Mouse (Mus musculus) spleen, adult 10 weeks (tissue): Measurements from ENCODE around the gene Tubg2. TPM values are rescaled to one million over a fixed set of nuclear protein-coding genes. Genes with fewer than 3 reads are reported as not detected.

Experiments used
- polyA plus RNA-seq: library from polyadenylated mRNA; stranded (reverse); fragments of 350-450 nt; fragmentation: Illumina TruSeq; extraction: RNeasy Lipid Tissue Mini Kit (QIAGEN cat#74804); gene quantifications from one replicate; pipeline ENCODE4 v1.2.3, GENCODE M21; 2015; ENCODE audit warnings: low replicate concordance; ENCODE audit not compliant: insufficient read depth

The Tubg2 gene
- 1.6 TPM for polyA plus RNA-seq

DNA sequence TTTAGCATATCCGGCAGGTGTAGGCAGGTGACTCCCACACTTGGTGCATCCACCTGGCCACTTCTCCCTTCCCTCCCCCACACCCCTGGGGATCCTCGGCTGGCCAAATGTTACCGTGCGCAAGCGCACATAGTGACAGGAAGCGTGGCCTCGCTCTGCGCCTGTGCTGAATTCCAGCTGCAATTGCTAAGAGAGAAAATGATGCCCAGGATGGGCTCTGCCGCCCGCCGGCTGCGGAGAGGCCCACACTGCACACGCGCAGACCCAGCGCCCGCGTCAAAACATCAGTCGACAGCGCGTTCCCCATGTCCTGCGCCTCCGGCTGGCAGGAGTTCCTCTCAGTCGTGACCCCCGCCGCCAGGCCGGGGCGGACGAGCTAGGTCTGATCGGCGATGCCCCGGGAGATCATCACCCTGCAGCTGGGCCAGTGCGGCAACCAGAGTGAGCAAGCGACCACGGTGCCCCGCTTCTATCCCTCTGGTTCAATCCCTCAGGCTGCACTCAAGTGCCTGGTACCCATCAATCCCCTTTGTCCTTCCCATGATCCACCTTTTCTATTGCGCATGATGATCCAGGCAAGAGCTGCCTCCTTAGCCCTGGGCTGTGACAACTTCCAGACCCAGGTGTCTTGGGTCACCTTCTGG, at the start of gene Tubg2:
TSS of gene Tubg2 (plus strand) at position 180 of the 644 bp plus-strand sequence.

DNA sequence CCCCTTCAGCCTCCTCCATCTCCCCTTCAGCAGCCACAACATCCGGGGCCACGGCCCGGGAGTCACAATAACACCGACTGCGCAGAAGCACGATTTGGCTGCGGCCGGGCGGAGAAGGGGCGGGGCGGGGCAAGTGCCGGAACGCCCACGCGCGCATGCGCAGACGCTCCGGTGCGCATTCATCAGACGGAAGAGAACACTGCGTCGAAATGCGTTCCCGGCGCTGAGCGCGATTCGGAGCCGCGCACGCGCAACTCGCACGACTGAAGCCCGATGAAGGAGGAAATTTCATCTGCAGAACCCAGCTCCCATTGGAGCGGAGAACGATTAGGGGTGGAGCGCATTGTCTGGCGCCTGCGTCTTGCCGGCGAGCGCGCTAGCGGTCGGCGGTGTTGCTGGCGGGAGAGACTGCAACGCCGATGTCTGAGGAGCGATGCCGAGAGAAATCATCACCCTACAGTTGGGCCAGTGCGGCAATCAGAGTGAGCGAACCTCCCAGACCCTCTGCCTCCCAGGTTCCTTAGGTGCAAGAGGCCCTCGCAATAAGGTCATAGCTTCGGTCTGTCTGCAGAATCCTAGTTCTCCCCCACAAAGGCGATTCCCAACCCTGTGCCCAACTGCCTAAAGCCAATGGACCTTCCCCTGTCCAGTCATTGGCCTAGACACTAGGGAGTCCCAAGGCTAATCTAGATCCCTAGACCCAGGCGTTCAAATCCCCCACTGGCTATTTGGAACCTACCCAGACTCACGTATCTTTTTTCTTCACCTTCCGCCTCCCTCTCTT, 35.8 kb upstream of the Tubg2 start, which contains the start of the genes Retreg3 and Tubg1:
TSS of gene Retreg3 (minus strand) at position 133 of the 784 bp plus-strand sequence.
TSS of gene Tubg1 (plus strand) at position 178 of the 784 bp plus-strand sequence.

DNA sequence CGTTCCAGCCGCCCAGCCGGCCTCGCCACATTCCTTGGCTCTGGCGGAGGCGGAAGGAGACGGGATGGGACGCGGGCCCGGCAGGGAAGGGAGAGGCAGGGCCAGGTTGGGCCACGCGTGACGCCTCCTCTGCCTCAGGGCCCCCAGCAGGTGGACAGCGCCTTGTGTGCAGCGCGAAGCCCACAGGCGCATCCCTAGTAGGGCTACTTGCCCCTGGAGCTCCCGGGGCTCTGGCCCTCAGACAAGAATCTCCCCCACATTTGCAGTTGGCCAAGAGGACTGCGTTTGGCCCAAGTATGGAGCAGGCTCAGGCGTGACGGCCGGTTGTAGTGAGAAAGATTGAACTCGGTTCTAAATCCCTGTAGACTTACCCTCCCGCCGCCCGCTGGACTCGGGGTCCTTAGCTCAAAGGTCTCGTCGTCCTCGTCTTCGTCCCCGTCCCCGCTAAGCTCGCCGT, 14.7 kb downstream of the Tubg2 start, which contains the start of gene Cntnap1:
TSS of gene Cntnap1 (plus strand) at position 170 of the 457 bp plus-strand sequence.

DNA sequence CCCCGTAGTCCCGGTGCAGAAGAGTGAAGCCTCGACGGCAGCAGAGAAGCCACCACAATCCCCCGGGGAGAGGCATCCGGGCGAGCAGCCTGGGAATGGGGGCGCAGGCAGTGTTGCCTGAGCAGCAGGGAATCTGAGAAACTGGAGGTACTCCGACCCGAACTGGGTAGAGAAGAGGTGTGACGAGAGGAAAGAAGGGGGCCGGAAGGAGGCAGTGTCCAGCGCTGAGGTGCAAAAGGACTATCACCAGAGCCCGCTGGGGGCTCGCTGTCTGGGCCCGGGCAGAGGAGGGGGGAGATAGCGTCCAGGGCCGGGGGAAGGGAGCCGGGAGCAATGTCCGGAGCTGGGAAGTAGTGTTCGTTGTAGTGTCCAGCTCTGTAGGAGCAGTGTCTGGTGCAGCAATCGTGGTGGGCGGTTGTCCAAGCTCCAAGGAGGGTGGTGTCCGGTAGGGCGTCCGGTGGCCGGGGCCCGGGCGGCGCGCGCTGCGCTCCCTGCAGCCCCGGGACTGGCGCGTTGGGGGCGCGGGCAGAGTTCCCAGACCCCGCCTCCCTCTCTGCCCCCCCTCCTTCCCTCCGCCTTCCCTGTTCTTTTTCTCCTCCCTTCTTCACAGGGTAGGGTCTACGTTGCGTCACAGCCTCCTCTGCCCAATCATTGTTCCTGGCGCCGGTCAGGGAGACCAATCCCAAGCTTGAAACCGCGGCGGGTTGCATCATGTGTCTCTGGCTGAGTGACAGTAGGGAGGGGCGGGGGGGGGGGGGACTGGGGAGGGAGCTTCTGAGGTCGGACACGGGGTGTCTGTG, 15.3 kb downstream of the Tubg2 start, which contains the start of gene Plekhh3:
TSS of gene Plekhh3 (minus strand) at position 541 of the 800 bp plus-strand sequence.

DNA sequence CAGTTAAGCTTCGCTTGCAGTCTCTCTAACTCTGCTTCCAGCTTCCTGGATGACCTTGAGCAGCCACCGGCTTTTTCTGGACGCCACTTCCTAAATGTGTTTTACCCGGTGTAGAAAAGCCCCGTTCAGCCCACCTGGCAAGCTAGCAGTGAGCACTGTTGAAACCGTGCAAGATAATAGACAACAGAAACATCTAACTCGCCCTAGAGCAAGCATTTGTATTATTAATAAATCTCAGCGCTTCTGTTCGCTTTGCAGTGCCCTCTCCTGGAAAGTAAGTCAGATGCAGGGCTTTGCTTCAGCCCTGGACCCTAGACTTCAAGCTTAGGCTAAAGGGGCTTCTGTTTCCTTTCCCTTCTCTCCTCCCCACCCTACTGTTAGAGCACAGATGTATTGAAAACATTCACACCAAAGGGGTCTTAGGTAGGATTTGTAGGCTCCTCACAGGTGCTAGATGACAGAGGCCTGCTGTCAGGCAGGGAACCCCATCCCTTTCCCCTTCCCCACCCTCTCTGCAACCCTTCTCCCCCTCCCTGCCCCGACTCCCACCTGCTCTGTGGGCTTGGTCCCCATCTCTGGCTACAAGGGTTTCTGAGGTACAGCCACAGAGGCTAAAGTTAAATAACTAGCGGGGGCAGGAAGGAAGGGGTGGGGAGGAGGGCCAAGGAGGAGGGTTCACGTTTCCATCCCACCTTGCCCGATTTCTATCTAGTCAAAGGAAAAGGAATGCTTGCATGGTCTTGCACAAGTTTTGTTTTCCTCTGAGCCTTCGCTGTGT, 19.3 kb downstream of the Tubg2 start, which contains the start of gene Ccr10:
TSS of gene Ccr10 (minus strand) at position 593 of the 778 bp plus-strand sequence.

Other genes starting within 250 kb of the Tubg2 start
- 99.4 TPM for gene Stat3, start 216.4 kb upstream of the Tubg2 start, polyA plus RNA-seq
- gene Cavin1, start 185.0 kb upstream of the Tubg2 start, polyA plus RNA-seq = 27.5 TPM
- 47.4 TPM for gene Atp6v0a1, start 146.5 kb upstream of the Tubg2 start, polyA plus RNA-seq
- 6.9 TPM for gene Naglu, start 85.9 kb upstream of the Tubg2 start, polyA plus RNA-seq
- 0.70 TPM for gene Hsd17b1, start 77.5 kb upstream of the Tubg2 start, polyA plus RNA-seq
- 10.9 TPM for gene Coasy, start 73.3 kb upstream of the Tubg2 start, polyA plus RNA-seq
- 64.9 TPM for gene Mlx, start 68.6 kb upstream of the Tubg2 start, polyA plus RNA-seq
- 5.5 TPM for gene Psmc3ip, start 60.5 kb upstream of the Tubg2 start, polyA plus RNA-seq
- 94.9 TPM for gene Retreg3, start 36.0 kb upstream of the Tubg2 start, polyA plus RNA-seq
- 7.7 TPM for gene Tubg1, start 36.0 kb upstream of the Tubg2 start, polyA plus RNA-seq
- 0.69 TPM for gene Cntnap1, start 14.6 kb downstream of the Tubg2 start, polyA plus RNA-seq
- 0.40 TPM for gene Plekhh3, start 15.4 kb downstream of the Tubg2 start, polyA plus RNA-seq
- gene Ccr10, start 19.5 kb downstream of the Tubg2 start, polyA plus RNA-seq = not detected
- gene Ezh1, start 70.6 kb downstream of the Tubg2 start, polyA plus RNA-seq = 58.1 TPM
- 39.4 TPM for gene Ramp2, start 90.1 kb downstream of the Tubg2 start, polyA plus RNA-seq
- gene Vps25, start 97.8 kb downstream of the Tubg2 start, polyA plus RNA-seq = 112 TPM
- 1.3 TPM for gene Wnk4, start 104.7 kb downstream of the Tubg2 start, polyA plus RNA-seq
- gene Cntd1, start 123.1 kb downstream of the Tubg2 start, polyA plus RNA-seq = 1.3 TPM
- 44.5 TPM for gene Coa3, start 123.2 kb downstream of the Tubg2 start, polyA plus RNA-seq
- 156 TPM for gene Becn1, start 146.4 kb downstream of the Tubg2 start, polyA plus RNA-seq
- 225 TPM for gene Psme3, start 160.3 kb downstream of the Tubg2 start, polyA plus RNA-seq
- 5.3 TPM for gene Aoc2, start 169.2 kb downstream of the Tubg2 start, polyA plus RNA-seq
- gene Aoc3, start 174.7 kb downstream of the Tubg2 start, polyA plus RNA-seq = 1.8 TPM
- not detected for gene G6pc, start 211.7 kb downstream of the Tubg2 start, polyA plus RNA-seq